Mouse (Mus musculus): ENCODE measurements around the gene Furin. TPM values are rescaled to one million over a fixed set of nuclear protein-coding genes. Genes with fewer than 3 reads are reported as not detected.

Furin gene
- polyA plus RNA-seq, 1 experiment from 2014 or later = 8.7 TPM

- Histone ChIP-seq H3K9ac (ENCODE audit: low read length) (no peak overlapping the region), H3K4me3 (replicated peaks; ENCODE audit: low read length) (no peak overlapping the region), H3K36me3 (ENCODE audit: control insufficient read depth, insufficient read depth, low read length) (no peaks in the 10 kb centered on the region), H3K27ac (ENCODE audit: low read length) (no peak overlapping the region), H3K4me2 (ENCODE audit: low read depth, low read length) (no peak overlapping the region), H3K9me3 (replicated peaks; ENCODE audit: control insufficient read depth, low read length) (no peaks in the 10 kb centered on the region), H3K4me1 (ENCODE audit: control insufficient read depth, insufficient read depth, low read length) (peaks cover 5% of the 10 kb centered on the region; the same call in 1 of the 2 replicates), H3K27me3 (ENCODE audit: control insufficient read depth, insufficient read depth, low read length) (no peaks in the 10 kb centered on the region)
- 46% methylated on average over 3 of the region's 3 CpGs for WGBS
- no peak for ATAC-seq (ENCODE audit: insufficient read depth, low FRiP score)
Measured at GRCm38 (mm10) chr7:80419278-80419677, 14.0 kb upstream of the Furin start.

- Histone ChIP-seq H3K4me1 (ENCODE audit: control insufficient read depth, insufficient read depth, low read length) (peaks cover 2% of the 10 kb centered on the region; the same call in 1 of the 2 replicates), H3K27ac (ENCODE audit: low read length) (no peak overlapping the region), H3K9me3 (replicated peaks; ENCODE audit: control insufficient read depth, low read length) (no peaks in the 10 kb centered on the region), H3K36me3 (ENCODE audit: control insufficient read depth, insufficient read depth, low read length) (no peaks in the 10 kb centered on the region), H3K4me2 (ENCODE audit: low read depth, low read length) (no peak overlapping the region), H3K9ac (ENCODE audit: low read length) (no peak overlapping the region), H3K27me3 (ENCODE audit: control insufficient read depth, insufficient read depth, low read length) (no peaks in the 10 kb centered on the region), H3K4me3 (replicated peaks; ENCODE audit: low read length) (no peak overlapping the region)
- ATAC-seq (ENCODE audit: insufficient read depth, low FRiP score) = no peak
- 69% methylated on average over 3 of the region's 3 CpGs for WGBS
Measured at GRCm38 (mm10) chr7:80418036-80418435, 12.8 kb upstream of the Furin start.

- ATAC-seq (ENCODE audit: insufficient read depth, low FRiP score) = no peak
- no peak overlapping the region for H3K27ac ChIP-seq (ENCODE audit: low read length)
- no peak overlapping the region for H3K4me3 ChIP-seq (replicated peaks; ENCODE audit: low read length)
- H3K4me2 ChIP-seq (ENCODE audit: low read depth, low read length) = no peak overlapping the region
- no peaks in the 10 kb centered on the region for H3K4me1 ChIP-seq (ENCODE audit: control insufficient read depth, insufficient read depth, low read length)
- H3K36me3 ChIP-seq (ENCODE audit: control insufficient read depth, insufficient read depth, low read length) = no peaks in the 10 kb centered on the region
- no peaks in the 10 kb centered on the region for H3K27me3 ChIP-seq (ENCODE audit: control insufficient read depth, insufficient read depth, low read length)
- no peak overlapping the region for H3K9ac ChIP-seq (ENCODE audit: low read length)
- H3K9me3 ChIP-seq (replicated peaks; ENCODE audit: control insufficient read depth, low read length) = no peaks in the 10 kb centered on the region
Measured at GRCm38 (mm10) chr7:80417601-80418000, 12.4 kb upstream of the Furin start.

DNA sequence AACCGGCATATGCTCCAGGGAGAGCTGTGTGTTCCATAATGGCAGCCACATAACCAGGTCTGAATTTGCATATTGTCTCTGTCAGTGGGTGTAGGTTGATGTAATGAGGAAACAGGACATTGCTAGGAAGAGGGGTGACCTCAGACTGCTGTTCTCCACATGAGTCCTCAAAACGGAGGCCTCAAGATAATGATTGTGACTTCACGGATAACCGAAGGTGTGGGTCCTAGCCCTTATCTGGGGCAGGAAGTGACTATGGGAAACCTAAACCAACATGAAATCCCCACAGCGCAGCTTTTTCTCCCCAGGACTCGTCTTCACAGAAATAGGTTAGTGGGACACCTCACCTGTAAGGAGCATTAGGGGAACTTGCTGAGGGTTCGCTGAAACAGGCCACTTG lies 11.7 kb upstream of the Furin start:
- H3K4me2 ChIP-seq (ENCODE audit: low read depth, low read length) = no peak overlapping the region
- no peak for ATAC-seq (ENCODE audit: insufficient read depth, low FRiP score)
- H3K4me1 ChIP-seq (ENCODE audit: control insufficient read depth, insufficient read depth, low read length) = no peaks in the 10 kb centered on the region
- H3K9ac ChIP-seq (ENCODE audit: low read length) = no peak overlapping the region
- no peak overlapping the region for H3K27ac ChIP-seq (ENCODE audit: low read length)
- 81% methylated on average over 7 of the region's 7 CpGs for WGBS
- H3K4me3 ChIP-seq (replicated peaks; ENCODE audit: low read length) = no peak overlapping the region
- no peaks in the 10 kb centered on the region for H3K36me3 ChIP-seq (ENCODE audit: control insufficient read depth, insufficient read depth, low read length)
- H3K9me3 ChIP-seq (replicated peaks; ENCODE audit: control insufficient read depth, low read length) = no peaks in the 10 kb centered on the region
- H3K27me3 ChIP-seq (ENCODE audit: control insufficient read depth, insufficient read depth, low read length) = no peaks in the 10 kb centered on the region

GRCm38 (mm10) chr7:80414303-80414855 lies 9.1 kb upstream of the Furin start:
- ATAC-seq (ENCODE audit: insufficient read depth, low FRiP score) = no peak

DNA sequence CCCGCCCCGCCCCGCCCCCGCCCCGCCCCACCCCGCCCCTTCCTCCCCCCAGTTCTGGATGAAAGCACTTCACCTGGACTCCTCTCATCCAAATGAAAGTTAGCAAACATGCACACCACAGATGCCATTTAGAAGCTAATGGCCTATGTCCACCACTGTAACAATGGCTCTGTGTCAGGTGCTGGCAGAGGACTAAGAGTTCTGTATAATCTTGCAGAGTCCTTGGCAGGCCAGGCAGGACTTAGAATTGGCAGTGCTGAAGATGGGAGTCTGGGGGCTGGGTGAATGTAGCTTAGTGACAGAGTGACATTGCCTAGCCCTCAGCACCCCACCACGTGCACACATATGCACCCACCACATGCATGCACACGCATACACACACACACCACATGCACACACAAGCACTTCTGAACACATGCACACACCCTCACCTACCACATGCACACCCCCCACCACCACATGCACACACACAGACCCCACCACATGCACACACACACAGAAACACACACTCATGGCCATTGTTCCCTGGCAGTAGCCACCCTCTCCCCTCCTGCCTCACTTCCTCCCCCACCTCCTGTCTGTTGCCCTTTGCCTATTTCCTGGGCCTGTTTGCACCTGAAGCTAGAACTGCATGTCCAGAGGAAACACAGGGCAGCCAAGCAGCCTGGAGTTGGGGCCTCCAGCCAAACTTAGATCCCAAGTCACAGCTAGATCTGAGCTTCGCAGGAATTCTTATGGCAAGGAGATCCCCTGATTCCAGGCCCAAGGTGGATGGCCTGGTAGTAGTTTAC lies 8.5 kb upstream of the Furin start:
- peak; percentile 11; the same call in 1 of the 2 replicates for ATAC-seq (ENCODE audit: insufficient read depth, low FRiP score)
- Histone ChIP-seq H3K4me1 (ENCODE audit: control insufficient read depth, insufficient read depth, low read length) (no peaks in the 10 kb centered on the region), H3K4me2 (ENCODE audit: low read depth, low read length) (no peak overlapping the region), H3K36me3 (ENCODE audit: control insufficient read depth, insufficient read depth, low read length) (no peaks in the 10 kb centered on the region), H3K4me3 (replicated peaks; ENCODE audit: low read length) (no peak overlapping the region), H3K9ac (ENCODE audit: low read length) (no peak overlapping the region), H3K27ac (ENCODE audit: low read length) (no peak overlapping the region), H3K9me3 (replicated peaks; ENCODE audit: control insufficient read depth, low read length) (no peaks in the 10 kb centered on the region), H3K27me3 (ENCODE audit: control insufficient read depth, insufficient read depth, low read length) (no peaks in the 10 kb centered on the region)
- 76% methylated on average over 9 of the region's 9 CpGs for WGBS

More at GRCm38 (mm10) chr7:80414303-80414855, 9.1 kb upstream of the Furin start:
- Histone ChIP-seq H3K27ac (ENCODE audit: low read length) (no peak overlapping the region), H3K4me1 (ENCODE audit: control insufficient read depth, insufficient read depth, low read length) (no peaks in the 10 kb centered on the region), H3K9ac (ENCODE audit: low read length) (no peak overlapping the region), H3K4me3 (replicated peaks; ENCODE audit: low read length) (no peak overlapping the region), H3K27me3 (ENCODE audit: control insufficient read depth, insufficient read depth, low read length) (no peaks in the 10 kb centered on the region), H3K36me3 (ENCODE audit: control insufficient read depth, insufficient read depth, low read length) (no peaks in the 10 kb centered on the region), H3K9me3 (replicated peaks; ENCODE audit: control insufficient read depth, low read length) (no peaks in the 10 kb centered on the region), H3K4me2 (ENCODE audit: low read depth, low read length) (no peak overlapping the region)
- 73% methylated on average over 7 of the region's 7 CpGs for WGBS

DNA sequence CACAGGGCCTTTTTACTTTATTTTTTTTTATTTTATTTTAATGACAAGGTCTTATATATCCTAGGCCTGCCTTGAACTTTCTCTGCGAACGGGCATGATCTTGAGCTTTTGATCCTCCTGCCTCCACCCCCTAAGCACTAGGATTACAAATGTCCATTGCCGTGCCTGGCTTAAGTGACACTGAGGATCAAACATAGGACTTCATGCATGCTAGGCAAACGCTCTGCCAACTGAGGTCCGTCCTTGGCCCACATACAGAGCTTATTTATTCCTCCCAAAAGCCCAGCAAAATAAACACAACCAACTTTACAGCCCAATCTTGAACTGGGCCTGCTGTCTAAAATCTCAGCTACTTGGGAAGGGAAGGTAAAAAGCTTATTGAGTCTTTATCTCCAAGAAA lies 7.5 kb upstream of the Furin start:
- H3K27ac ChIP-seq (ENCODE audit: low read length) = no peak overlapping the region
- ATAC-seq (ENCODE audit: insufficient read depth, low FRiP score) = no peak
- H3K4me2 ChIP-seq (ENCODE audit: low read depth, low read length) = no peak overlapping the region
- no peak overlapping the region for H3K9ac ChIP-seq (ENCODE audit: low read length)
- H3K27me3 ChIP-seq (ENCODE audit: control insufficient read depth, insufficient read depth, low read length) = no peaks in the 10 kb centered on the region
- no peaks in the 10 kb centered on the region for H3K9me3 ChIP-seq (replicated peaks; ENCODE audit: control insufficient read depth, low read length)
- no peaks in the 10 kb centered on the region for H3K4me1 ChIP-seq (ENCODE audit: control insufficient read depth, insufficient read depth, low read length)
- 68% methylated on average over 5 of the region's 5 CpGs for WGBS
- no peak overlapping the region for H3K4me3 ChIP-seq (replicated peaks; ENCODE audit: low read length)
- H3K36me3 ChIP-seq (ENCODE audit: control insufficient read depth, insufficient read depth, low read length) = no peaks in the 10 kb centered on the region

GRCm38 (mm10) chr7:80412279-80412678 lies 7.0 kb upstream of the Furin start:
- Histone ChIP-seq H3K27ac (ENCODE audit: low read length) (no peak overlapping the region), H3K9me3 (replicated peaks; ENCODE audit: control insufficient read depth, low read length) (no peaks in the 10 kb centered on the region), H3K9ac (ENCODE audit: low read length) (no peak overlapping the region), H3K4me3 (replicated peaks; ENCODE audit: low read length) (no peak overlapping the region), H3K36me3 (ENCODE audit: control insufficient read depth, insufficient read depth, low read length) (no peaks in the 10 kb centered on the region), H3K4me1 (ENCODE audit: control insufficient read depth, insufficient read depth, low read length) (peaks cover 2% of the 10 kb centered on the region; the same call in 1 of the 2 replicates), H3K27me3 (ENCODE audit: control insufficient read depth, insufficient read depth, low read length) (no peaks in the 10 kb centered on the region), H3K4me2 (ENCODE audit: low read depth, low read length) (no peak overlapping the region)
- ATAC-seq (ENCODE audit: insufficient read depth, low FRiP score) = no peak
- 75% methylated on average over 10 of the region's 10 CpGs for WGBS

DNA sequence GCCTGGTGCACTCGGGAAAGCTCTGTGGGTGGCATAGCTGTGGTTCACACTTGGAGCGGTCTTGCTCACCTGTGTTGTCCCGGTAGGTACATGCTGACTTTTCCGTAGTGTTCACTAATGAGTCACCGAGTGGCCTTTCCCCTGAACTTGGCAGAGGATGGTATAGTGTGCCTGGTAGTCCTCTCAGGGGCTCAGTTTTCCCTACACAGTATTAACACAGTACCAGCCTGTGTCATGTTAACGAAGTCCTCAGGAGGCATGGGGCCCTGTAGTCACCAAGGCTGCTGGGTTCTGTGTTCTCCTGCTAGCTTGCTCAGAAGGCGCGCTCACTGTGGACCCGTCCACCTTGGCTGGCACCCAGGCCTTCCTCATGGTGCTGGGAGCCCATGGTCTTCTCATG lies 5.1 kb upstream of the Furin start:
- no peaks in the 10 kb centered on the region for H3K27me3 ChIP-seq (ENCODE audit: control insufficient read depth, insufficient read depth, low read length)
- H3K9ac ChIP-seq (ENCODE audit: low read length) = no peak overlapping the region
- no peak overlapping the region for H3K4me3 ChIP-seq (replicated peaks; ENCODE audit: low read length)
- no peaks in the 10 kb centered on the region for H3K36me3 ChIP-seq (ENCODE audit: control insufficient read depth, insufficient read depth, low read length)
- peaks cover 4% of the 10 kb centered on the region; the same call in 1 of the 2 replicates for H3K4me1 ChIP-seq (ENCODE audit: control insufficient read depth, insufficient read depth, low read length)
- H3K4me2 ChIP-seq (ENCODE audit: low read depth, low read length) = no peak overlapping the region
- 81% methylated on average over 9 of the region's 9 CpGs for WGBS
- H3K27ac ChIP-seq (ENCODE audit: low read length) = no peak overlapping the region
- H3K9me3 ChIP-seq (replicated peaks; ENCODE audit: control insufficient read depth, low read length) = no peaks in the 10 kb centered on the region
- no peak for ATAC-seq (ENCODE audit: insufficient read depth, low FRiP score)

Measured in stomach, embryonic 16.5 days (tissue).